8 mouse cellular contexts compared by ENCODE assay signal in genomic region chr7:137924464-137925167, GRCm38 (mm10).
DNase-seq lines count a peak whose midpoint lies in the region; TF ChIP-seq lines count a peak whose summit lies in the region.

No protein-coding gene starts in this region.

- no peak for TF ChIP-seq POLR2A in lung, adult 2 months (IDR thresholded peaks at IDR 0.05; ENCODE audit: borderline replicate concordance, extremely low read depth, low read depth, low read length)

- no peaks in the 10 kb centered on the region for H3K4me1 ChIP-seq in lung, adult 2 months (ENCODE audit: control insufficient read depth, insufficient read depth, low read length)

- 39% methylated on average over 7 of the region's 7 CpGs for WGBS in lung, adult 2 months

- no peak for TF ChIP-seq CTCF in lung, adult 2 months (IDR thresholded peaks at IDR 0.05; ENCODE audit: insufficient read depth, low read length)

- no peak overlapping the region for H3K4me3 ChIP-seq in lung, adult 2 months (replicated peaks; ENCODE audit: extremely low read depth, low read depth, low read length)

- DNase-seq in lung, adult 18-20 months: peak; percentile 2 to 3
- no peak for DNase-seq in lung, adult 2 months
- peak; percentile 31 for DNase-seq in cerebellum, adult 11-12 months
- peak; percentile 19 to 32 for DNase-seq in frontal cortex, postnatal 10 days (ENCODE audit: low spot score in 2 of 2)
- DNase-seq in kidney, postnatal 36 days: peak; percentile 25 to 36
- DNase-seq in lung, postnatal 10 days: peak; percentile 41
- DNase-seq in embryo, embryonic 9.5 days (ENCODE audit: extremely low spot score): no peak
- no peak for DNase-seq in thymus, postnatal 4 days

Comparison
In these comparisons a context has a peak if more than half of its experiments do, and no peak if none do; other contexts are left out.
1. DNase-seq: peak in lung, adult 18-20 months (2 of 2), cerebellum, adult 11-12 months (single experiment), frontal cortex, postnatal 10 days (2 of 2), kidney, postnatal 36 days (2 of 2) and lung, postnatal 10 days (single experiment); none in lung, adult 2 months (single experiment), embryo, embryonic 9.5 days (single experiment) and thymus, postnatal 4 days (single experiment).